Mouse (Mus musculus) cortical plate, adult 2 months (tissue): ENCODE data around the gene Ubox5.

Source experiments
- CTCF ChIP-seq: fragments of 200-500 bp; IDR thresholded peaks from 2 replicates; pipeline ENCODE4 v1.5.1; 2011; ENCODE audit warnings: mild to moderate bottlenecking, control low read depth, low read length; ENCODE audit not compliant: insufficient read depth; ENCODE audit errors: extremely low read depth
- POLR2A ChIP-seq: fragments of 200-500 bp; IDR thresholded peaks from 2 replicates; pipeline ENCODE4 v1.6.1; 2011; ENCODE audit warnings: mild to moderate bottlenecking, low read length, control low read depth; ENCODE audit not compliant: insufficient read depth; ENCODE audit errors: extremely low read depth

GRCm38 (mm10) chr2:130569926-130570325 is 59.9 kb downstream of the Ubox5 start:
- TF ChIP-seq POLR2A (no peak), CTCF (no peak)
